Mouse (Mus musculus) CD8-positive naive resting alpha-beta T cell, adult 2 months (primary cell): ENCODE measurements at regions not wholly inside any gene's neighbourhood (a gene's known extent, or its start where the extent isn't known, plus 50 kb on each side); places are given as distances from the start of the nearest gene placed in this dataset.

Experiments used
- DNase-seq, 2 experiments: peaks; one replicate each; pipeline ENCODE4 v3.0.0; 2022; ENCODE audit warnings: low read depth in 2 of 2, low spot score in 2 of 2

DNA sequence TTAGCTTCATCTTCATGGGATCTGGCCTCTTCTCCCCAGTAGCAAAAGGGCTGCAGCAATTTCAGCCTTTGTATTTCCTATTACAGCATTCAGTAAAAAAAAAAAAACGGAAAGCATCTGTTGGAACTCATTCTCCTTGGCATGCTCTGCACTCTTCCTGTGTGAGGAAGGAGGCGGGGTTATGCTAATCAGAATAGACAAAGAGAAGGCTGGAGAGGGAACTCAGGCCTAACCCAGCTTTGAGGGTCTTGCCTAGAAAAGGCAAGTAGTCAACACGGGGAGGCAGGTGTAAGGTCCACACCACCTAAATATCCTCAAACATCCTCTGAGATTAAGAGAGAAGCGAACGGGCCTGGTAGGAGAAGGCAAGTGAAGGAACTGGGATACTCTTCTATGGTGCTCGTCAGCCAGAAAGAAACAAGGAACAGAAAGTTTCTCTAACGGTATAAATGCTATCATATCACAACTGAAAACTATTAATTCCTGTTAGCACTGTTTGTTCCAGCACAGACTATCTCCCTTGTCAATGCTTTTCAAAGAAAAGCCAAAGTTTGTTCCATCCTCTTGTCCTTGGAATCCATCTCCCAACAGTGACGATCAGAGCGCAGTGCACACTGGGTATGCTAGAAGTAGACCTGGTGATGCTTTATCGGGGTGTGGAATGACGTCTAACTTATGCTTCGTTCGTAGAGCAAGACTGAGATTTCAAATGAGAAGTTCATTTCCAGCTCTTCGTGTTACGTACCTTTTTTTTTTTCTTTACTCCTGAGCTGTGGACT lies 98.9 kb downstream of the Kctd12 start:
- no peak for DNase-seq

DNA sequence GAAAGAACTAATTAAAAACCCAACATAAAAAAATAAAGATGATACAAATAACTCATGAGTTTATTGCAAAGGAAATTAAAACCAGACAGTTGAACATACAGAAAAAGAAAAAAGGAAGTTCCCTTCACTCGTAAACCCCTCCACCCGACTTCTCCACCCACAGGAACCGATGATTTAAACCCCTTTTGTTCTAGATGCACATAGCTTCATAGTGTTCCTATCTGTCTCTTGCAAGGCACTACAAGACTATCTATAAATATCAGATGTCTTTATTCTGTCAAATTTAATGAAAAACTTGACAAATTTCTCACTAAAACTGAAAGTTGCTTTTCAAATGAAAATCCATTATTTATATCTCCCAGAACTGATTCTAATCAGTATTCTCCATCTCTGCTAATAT lies 100.2 kb downstream of the Kctd12 start:
- DNase-seq = no peak

DNA sequence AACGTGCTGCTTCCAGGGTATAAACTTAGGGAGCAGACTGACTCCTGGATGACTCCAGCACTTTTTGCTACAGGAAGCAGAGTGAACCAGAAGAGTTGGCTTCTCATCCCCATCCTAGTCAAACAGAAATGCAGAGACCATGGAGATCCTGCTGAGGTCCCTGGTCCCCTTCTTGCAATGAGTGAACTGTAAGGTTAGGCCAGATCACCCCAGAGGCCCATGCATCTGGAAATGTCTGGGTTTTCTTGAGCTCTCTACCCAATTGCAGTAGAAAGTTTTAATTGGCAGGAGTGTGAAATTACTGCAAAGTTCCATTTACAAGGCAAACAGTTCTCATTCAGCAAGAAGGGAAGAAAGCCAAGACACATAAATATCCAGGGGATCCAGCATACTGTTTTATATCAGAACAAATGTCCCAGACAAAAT lies 101.8 kb downstream of the Kctd12 start:
- no peak for DNase-seq

DNA sequence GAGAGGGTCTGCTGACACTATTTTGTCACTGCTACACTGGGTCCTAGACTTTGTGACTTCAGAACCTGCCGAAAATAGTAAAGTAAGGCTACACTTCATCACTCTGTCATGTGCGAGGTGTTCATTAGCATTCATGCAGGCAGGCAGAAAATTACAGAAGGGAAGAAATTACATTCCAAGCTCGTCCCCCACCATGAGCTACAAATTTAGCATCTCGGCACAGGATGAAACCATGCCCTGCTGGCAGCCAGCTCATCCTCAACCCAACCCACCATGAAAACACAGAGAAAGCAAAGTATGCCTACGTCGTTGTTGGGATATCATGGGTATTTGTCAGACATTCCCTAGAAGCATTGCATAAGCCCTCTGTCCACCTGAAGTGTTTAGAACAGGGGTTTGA lies 103.9 kb downstream of the Kctd12 start:
- DNase-seq = no peak

DNA sequence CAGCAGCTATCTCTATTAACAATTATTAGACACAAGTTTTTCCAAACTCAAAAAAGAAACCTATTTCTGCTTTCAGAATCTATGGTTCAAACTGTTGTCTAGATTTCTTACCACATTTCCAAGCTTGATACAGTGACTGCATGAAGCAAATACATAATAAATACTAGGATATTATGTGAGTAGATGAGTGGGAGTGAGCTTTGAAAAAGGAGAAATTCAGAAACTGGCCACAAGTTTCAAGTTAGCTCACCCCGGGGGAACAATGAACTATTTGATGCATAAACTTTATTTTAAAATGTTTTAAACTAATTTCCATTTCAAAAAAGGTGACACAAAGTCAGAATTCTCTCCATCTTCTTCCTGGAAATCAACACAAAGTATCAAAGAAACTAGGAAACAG lies 114.3 kb downstream of the Kctd12 start:
- no peak for DNase-seq

DNA sequence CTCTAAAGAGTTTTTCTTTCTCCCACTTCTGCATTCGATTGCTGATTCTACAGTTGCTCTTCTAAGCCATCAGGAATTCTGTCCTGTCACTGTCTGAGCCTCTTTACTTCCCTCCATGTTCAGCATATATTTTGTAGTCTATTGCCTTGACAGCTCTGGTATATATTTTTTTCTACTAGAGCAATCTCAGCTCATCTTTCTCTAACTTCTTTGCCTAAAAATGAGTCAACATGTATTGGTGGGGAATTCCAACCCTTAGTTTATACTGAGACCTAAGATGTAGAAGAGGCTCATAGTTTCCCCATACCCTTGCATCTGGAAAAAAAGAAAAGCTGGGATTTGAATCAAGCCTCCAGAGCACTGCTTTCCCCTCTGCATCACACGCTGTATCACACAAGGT lies 114.7 kb downstream of the Kctd12 start:
- DNase-seq = no peak

DNA sequence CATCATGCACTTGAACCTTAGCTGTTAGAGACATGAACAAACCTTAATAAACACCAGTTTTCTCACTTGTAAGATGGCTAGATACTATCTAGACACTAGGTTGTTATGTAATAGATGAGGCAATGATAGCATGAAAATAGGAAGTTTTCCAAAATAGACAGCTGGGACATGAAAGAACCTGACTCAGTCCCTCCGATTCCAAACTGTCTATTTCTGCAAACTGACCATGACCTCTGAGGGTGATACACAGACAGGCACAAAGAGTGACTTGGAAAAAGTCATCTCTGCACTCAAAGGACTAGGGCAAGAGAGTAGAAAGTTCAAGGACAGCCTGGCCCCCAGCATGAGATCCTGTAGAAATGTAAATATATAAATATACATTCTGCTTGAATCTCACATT lies 115.9 kb downstream of the Kctd12 start:
- no peak for DNase-seq

DNA sequence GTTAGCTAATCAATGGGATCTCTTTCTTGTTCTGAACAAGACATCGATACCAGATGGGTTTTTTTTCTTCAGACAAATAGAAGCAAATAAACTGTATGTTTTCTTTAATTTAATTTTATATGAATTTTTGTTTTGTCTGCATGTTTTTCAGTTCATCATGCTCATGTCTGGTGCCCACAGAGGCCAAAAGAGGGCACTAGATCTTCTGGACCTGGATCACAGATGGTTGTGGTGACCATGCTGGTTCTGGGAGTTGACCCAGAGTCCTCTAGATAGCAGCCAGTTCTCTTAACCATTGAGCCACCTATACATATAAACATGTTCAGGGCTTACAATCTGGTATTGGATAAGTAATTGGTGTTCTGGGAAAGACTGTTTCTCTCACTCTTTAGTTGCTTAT lies 120.7 kb downstream of the Kctd12 start:
- no peak for DNase-seq

DNA sequence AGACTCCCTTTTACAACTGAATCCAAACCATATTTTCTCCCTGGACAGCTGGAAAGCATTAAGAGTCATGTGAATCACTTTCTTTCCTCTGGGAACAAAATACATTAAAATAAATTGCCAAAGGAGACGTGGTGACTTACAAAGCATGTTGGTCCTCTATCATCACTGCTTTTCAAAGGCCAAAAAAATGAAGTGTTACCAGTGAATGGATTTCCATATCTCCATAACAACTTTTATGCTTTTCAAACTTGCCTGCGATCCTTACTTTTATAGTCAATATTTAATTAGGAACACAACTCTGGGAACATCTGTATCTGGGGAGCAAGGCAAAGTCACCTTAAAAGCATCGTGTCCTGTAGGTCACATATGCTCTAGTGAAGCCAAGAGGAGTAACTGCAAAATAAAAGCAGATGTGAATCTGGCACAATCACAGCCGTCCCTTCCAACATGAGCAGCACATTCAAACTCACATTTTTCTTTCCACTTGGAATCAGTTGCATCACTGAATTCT lies 123.0 kb downstream of the Kctd12 start:
- no peak for DNase-seq

DNA sequence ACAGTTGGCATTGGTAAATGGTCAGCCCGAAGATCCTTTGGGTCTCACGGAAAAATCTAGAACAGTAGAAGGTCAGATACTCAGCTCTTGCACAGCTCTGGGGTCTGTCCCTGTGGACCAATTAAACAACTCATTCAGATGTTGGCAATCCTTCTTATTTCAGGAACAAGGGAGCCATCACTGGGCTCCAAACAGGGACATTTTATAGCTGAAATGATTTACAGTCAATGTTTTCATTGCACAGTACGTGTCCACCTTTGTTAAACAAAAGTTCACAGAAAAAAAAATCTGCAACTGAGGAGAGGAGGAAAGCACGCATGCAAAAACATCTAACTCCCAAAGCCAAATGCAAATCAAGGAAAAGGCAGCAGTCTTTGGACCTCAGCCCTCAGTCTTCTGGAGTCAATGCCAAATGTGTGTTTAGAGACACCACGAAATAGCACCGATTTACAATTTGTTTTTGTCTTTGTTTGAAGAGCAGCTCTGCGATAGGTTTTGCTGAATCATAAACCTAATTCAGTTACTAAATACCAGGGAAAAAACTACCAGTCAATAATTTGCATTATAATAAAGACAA lies 127.1 kb downstream of the Kctd12 start:
- DNase-seq = no peak

DNA sequence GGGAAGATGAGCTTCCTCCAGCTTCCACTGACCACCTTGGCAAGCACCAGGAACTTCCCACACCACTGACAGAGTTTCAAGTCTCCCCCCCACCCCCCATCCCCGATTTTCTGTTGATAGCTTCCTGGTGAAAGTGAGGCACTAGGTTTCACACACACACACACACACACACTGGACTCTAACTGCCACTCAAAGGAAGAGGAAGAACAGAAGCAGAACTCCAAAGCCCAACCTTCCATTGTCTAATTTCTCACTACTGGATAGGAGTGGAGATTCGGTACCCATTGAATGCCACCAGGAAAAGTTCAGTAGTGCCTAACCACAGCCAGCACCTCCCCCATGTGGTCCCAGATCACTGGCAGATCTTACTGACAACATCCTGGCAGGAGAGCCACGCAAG lies 138.7 kb downstream of the Kctd12 start:
- no peak for DNase-seq

DNA sequence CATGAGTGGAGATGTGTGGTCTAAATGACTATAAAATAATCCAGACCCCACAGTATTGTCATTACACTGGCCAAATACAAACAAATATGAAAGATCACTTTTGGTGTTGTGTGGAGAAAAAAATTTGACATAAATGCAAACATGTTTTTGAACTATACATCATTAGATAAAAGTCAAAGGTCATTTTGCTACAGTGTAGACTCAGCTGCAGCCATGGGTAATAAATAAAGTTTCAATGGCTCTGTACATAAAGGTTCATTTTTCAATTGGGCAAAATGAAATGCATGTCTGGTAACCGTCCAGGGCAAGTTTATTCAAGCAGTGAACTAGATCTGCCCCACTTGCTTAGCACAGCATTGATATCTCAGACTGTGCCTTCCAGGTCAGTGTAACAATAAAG lies 144.8 kb downstream of the Kctd12 start:
- no peak for DNase-seq

DNA sequence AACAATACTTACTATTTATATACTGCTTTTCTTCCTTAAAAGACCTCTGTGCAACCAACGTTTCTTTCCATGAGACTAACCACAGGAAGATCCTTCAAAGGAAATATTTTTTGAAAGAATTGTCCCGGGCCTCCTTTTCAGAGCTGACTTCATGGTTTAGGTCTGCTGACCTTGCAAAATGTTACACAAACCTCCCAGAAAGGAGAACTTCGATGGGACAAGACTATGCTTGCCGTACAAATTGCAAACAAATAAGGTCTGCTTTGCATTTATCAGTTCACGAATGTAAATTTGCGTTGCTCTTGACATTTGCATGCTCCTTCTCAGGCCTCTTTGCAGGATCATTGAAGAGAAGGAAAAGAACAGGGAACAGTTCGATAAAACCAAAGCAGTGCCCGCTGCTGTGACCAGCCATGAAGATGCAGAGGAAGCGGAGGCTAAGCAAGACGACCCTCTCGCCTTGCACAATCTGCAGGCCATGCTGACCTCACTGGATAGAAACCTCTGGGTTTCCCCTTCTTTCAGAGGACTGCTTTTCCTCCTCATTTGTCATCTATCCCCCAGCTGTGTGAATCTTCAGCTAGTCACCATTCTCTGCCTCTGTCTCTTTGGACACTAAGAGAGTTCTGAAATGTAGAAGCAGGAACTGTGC lies 147.2 kb downstream of the Kctd12 start:
- no peak for DNase-seq

DNA sequence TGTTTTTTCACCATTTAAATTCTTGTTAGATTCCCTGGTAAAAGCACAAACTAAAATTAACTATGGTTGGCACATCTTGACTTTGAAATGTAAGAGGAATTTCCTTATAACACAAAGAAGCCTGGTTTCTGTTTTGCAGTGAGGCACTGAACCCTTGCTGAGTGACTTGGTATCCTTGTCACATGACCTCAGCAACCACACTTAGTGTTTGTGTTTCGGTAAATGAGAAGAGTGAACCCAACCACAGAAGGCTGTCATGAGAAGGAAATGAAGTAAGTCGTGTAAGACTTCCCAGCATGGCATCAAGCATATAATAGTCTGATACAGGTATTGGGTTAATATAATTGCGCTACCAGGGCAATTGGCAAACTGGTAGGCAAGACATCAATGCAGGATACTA lies 154.0 kb downstream of the Kctd12 start:
- DNase-seq = peak in 1 of 2 experiments; percentile 15

DNA sequence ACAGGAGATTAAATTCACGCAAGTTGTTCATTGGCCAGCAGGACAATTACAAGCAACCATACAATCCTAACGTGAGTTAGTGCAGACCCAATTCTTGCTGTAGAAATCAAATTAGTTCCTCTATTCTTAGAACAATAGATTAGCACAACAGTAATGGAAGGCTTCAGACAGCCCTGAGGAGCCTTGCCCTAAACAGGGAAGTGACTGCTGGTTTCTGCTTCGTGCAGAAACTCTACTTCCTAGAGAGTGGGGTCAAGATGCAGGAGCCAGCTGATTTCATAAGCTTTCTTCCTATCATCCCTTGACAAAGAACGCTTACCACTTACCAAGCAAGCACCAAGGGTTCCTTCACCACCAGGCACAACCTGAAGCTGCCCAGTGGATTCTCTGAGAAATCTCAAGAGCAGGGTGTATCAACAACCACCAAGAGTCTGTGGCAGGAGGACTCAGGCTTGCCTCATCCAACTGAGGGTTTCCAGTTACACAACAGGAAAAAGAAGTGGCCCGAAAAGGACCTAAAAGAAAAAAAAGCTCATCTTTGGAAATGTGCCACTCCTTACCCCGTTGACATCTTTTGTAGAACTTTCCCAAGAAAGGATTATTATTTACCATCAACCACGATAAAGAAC lies 154.6 kb downstream of the Kctd12 start:
- DNase-seq = no peak

DNA sequence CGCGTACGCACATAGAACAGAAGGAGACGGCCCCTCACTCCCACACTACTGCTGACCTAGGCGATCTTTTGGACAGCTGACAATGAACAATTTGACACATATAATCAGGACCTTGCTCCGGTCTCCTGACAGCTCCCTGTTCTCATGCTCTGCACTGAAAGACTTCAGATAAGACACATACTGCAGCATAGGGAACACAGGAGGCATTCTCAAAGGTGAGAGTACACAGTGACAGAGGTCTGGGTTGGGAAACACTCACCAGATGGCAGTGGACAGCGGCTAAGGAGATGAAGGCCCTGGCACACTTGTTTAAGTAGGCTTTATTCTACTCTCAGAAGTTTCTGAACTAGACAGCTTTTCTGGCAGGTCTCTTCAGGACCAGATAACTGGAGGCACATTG lies 156.9 kb downstream of the Kctd12 start:
- DNase-seq = no peak

DNA sequence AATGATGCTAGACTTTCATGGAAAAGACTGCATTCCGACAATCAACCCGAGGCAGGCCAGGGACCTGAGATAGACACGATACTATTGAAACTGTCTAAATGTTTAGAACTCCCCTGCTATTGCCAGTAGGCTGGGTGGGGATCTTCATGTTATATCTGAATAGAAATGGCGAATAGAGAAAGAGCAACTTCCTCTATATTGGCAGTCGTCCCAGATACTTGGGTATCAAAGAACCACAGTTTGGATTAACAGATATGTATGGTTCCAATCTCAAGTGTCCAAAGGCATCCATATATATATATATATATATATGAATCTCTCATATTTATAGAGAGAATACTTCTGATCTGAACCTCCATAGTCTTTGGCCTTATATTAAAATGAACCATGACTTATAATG lies 161.8 kb downstream of the Kctd12 start:
- DNase-seq = no peak

DNA sequence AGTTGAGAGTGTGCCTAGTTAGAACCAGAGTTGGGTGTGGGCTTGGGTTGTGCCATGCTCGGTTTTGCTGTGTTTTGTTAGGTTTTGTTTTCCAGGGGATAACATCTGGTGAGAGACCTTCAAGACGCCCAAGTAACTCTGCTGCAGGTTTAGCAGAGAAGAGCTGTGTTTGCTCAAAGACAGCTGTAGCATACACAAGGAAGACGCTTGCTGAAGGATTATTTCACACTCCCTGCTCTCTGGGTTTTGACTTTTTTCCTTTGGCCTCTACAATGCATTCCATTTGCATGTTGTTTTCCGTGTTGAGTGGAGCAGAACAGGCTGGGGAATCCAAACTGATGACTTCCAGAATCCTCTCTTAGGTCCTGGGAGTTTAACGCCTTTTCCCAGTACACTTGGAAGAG lies 170.8 kb downstream of the Kctd12 start:
- DNase-seq = no peak

DNA sequence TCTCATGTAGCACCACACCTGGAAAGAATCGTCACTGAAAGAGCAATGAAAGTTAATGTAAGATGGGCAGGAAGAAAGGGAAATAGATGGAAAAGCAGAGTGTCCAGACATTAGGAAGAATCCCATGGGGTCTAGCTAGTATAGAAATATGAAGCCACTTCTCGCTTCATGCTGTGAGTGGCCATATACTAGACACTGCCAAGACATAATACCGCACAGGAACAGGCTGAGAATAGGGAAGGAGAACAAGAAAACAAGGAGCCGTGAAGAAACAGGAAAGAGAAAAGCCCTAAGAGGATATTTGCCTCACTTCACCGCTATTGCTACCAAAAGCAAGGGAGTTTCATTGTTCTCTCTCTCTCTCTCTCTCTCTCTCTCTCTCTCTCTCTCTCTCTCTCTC lies 171.4 kb downstream of the Kctd12 start:
- DNase-seq = no peak

DNA sequence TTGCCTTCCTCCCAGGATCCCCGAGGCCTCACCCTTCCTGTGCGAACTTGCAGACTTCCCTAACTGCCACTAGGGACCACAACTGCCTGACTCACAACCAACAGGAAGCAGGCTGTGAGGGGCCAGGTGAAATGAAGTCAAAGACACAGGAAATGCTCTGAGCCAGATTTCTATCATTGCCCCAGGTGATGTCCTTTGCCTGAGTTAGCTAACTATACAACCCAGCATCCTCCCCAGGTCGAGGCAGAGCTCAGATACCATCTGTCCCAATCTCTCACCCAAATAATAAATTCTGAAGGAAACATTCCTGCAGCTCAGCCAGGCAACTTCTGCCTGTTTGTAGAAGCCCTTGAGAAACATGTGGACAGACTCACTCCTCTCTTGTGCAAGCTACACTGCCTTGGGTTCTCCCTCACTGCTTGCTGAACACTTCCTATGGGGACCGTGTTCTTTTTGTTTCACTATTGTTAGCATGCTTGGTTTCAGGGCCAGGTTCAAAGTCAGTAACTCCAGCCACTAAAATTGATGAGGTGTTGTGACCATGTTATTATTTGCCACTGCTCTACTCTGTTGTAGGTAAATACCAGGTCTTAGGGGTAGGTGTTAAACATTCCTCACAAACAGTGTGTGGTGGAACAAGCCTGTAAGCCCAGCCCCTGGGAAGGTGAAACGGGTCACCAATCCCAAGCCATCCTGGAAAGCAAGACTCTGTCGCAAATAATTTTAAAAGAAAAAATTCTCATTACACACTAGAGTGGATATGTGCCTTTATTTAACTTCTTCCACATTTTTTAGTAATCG lies 172.1 kb downstream of the Kctd12 start:
- peak; percentile 25 to 41 for DNase-seq
